Mouse (Mus musculus): ENCODE results near the gene Zfp746. TPM values are rescaled to one million over a fixed set of nuclear protein-coding genes. Genes with fewer than 3 reads are reported as not detected.

Gene Zfp746
- polyA plus RNA-seq, 1 experiment from 2014 or later, result 11.9 TPM

- 0 out of 2 replicates have a peak, but pooled peaks cover 4% of the 10 kb centered on the region for H3K36me3 ChIP-seq (ENCODE audit: control insufficient read depth, insufficient read depth, low read length)
- H3K4me3 ChIP-seq (ENCODE audit: control insufficient read depth in 1 of 2, insufficient read depth in 1 of 2, low read depth in 1 of 2, low read length in 2 of 2), result no peak overlapping the region
- WGBS, result 88% methylated on average over 9 of the region's 9 CpGs
- H3K27ac ChIP-seq (replicated peaks in 1 of 2; ENCODE audit: control insufficient read depth in 1 of 2, insufficient read depth in 1 of 2, low read depth in 2 of 2, low read length in 2 of 2), result no peak overlapping the region
- peaks cover 100% of the 10 kb centered on the region for H3K27me3 ChIP-seq (ENCODE audit: control insufficient read depth, insufficient read depth, low read length)
- H3K4me1 ChIP-seq (ENCODE audit: control insufficient read depth in 2 of 2, insufficient read depth in 2 of 2, low read length in 2 of 2), result no peaks in the 10 kb centered on the region; a peak in 1 of 4 replicates
- no peak overlapping the region for H3K4me2 ChIP-seq (ENCODE audit: low read length)
- ATAC-seq (ENCODE audit: insufficient number of reproducible peaks, insufficient read depth, low FRiP score, low read depth), result no peak
- no peak overlapping the region for H3K9ac ChIP-seq (ENCODE audit: low read length)
- H3K9me3 ChIP-seq (ENCODE audit: control insufficient read depth, low read length), result peaks cover 3% of the 10 kb centered on the region; the same call in 1 of the 2 replicates
Observed at GRCm38 (mm10) chr6:48016841-48017240, 69.6 kb downstream of the Zfp746 start.

DNA sequence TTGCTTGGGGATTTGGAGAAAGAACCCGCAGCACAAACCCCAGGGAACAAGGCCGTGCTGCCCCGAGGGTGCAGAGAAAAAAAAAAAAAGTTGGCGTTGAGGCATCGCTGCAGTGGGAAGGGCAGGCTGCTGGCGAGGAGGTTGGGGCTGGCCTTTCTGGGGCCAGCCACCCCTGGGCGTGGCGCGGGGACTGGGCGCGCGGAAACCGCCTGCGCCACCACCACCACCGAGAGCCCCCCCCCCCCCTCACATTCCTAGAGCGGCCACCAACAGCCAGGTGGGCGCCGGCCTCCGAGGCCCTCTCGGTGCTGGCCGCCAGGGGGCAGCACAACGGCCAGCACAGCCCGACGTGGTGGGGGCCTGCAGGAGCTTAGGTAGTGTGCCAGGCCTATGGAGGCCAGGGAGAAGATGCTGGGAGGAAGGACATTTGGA lies 70.3 kb downstream of the Zfp746 start:
- H3K4me2 ChIP-seq (ENCODE audit: low read length), result peak overlapping the region; percentile 59
- no peak overlapping the region for H3K27ac ChIP-seq (replicated peaks in 1 of 2; ENCODE audit: control insufficient read depth in 1 of 2, insufficient read depth in 1 of 2, low read depth in 2 of 2, low read length in 2 of 2)
- WGBS, result 0% methylated on average over 24 of the region's 24 CpGs
- ATAC-seq (ENCODE audit: insufficient number of reproducible peaks, insufficient read depth, low FRiP score, low read depth), result peak; percentile 59
- H3K4me1 ChIP-seq (ENCODE audit: control insufficient read depth in 2 of 2, insufficient read depth in 2 of 2, low read length in 2 of 2), result peaks cover 0 to 1% of the 10 kb centered on the region in 2 experiments; a peak in 2 of 4 replicates
- peak overlapping the region; percentile 57; the same call in 1 of the 2 replicates for H3K9ac ChIP-seq (ENCODE audit: low read length)
- 0 out of 2 replicates have a peak, but pooled peaks cover 4% of the 10 kb centered on the region for H3K36me3 ChIP-seq (ENCODE audit: control insufficient read depth, insufficient read depth, low read length)
- peaks cover 3% of the 10 kb centered on the region; the same call in 1 of the 2 replicates for H3K9me3 ChIP-seq (ENCODE audit: control insufficient read depth, low read length)
- peak overlapping the region; percentile 13 to 28; a peak in 3 of 4 replicates for H3K4me3 ChIP-seq (ENCODE audit: control insufficient read depth in 1 of 2, insufficient read depth in 1 of 2, low read depth in 1 of 2, low read length in 2 of 2)
- H3K27me3 ChIP-seq (ENCODE audit: control insufficient read depth, insufficient read depth, low read length), result peaks cover 100% of the 10 kb centered on the region

Small RNA genes lying within 50 kb of the gene (microRNA-seq; reads per million reads assigned to microRNA genes)
- not detected for gene Gm24563

Other genes starting within 250 kb of the Zfp746 start
- 6.0 and 6.7 TPM in 2 replicates for gene Zfp282, start 209.4 kb downstream of the Zfp746 start, polyA plus RNA-seq (2014; fragmentation: Nextera tagmentation; extraction: Ambion mirVana)
- 7.1 and 7.2 TPM in 2 replicates for gene Zfp212, start 166.1 kb downstream of the Zfp746 start, polyA plus RNA-seq (2014; fragmentation: Nextera tagmentation; extraction: Ambion mirVana)
- 2.1 and 3.0 TPM in 2 replicates for gene Zfp956, start 133.2 kb downstream of the Zfp746 start, polyA plus RNA-seq (2014; fragmentation: Nextera tagmentation; extraction: Ambion mirVana)
- gene Zfp777, start 37.7 kb downstream of the Zfp746 start, polyA plus RNA-seq (2014; fragmentation: Nextera tagmentation; extraction: Ambion mirVana), result 3.0 and 3.1 TPM in 2 replicates